Mouse (Mus musculus): ENCODE measurements around the gene Fars2. TPM values are rescaled to one million over a fixed set of nuclear protein-coding genes. Genes with fewer than 3 reads are reported as not detected.

The Fars2 gene
- polyA plus RNA-seq, 1 experiment from 2014 or later, result 32.0 TPM

GRCm38 (mm10) chr13:36480101-36480500 is 362.9 kb downstream of the Fars2 start:
- H3K9me3 ChIP-seq, result no peaks in the 10 kb centered on the region
- H3K4me1 ChIP-seq, result 0 out of 2 replicates have a peak, but pooled peaks cover 4% of the 10 kb centered on the region
- H3K4me2 ChIP-seq (replicated peaks), result no peak overlapping the region
- H3K9ac ChIP-seq, result no peak overlapping the region
- no peaks in the 10 kb centered on the region for H3K27me3 ChIP-seq
- H3K4me3 ChIP-seq, result no peak overlapping the region
- no peak for ATAC-seq (ENCODE audit: insufficient number of reproducible peaks, insufficient read depth, low FRiP score, low TSS enrichment)
- H3K27ac ChIP-seq, result no peak overlapping the region
- H3K36me3 ChIP-seq, result no peaks in the 10 kb centered on the region
- WGBS, result 93% methylated on average over 2 of the region's 2 CpGs

DNA sequence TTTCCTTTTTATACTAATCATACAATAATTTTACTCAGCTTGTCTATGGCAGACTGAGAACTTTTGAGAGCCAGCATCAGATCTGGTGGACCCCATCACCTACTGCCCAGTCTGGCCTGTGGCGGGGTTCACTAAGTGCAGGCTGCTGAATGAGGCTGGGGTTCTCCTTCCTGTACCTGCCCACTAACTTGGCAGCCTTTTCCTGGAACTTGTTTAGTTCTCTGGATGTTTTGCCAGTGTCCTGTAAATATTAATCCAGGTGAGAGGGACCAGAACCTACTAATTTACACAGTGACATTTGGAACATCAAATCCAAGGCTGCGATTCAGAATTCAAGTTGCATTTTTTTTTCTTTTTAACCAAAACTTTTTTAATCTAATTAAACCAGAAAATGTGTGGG is 367.2 kb downstream of the Fars2 start:
- Histone ChIP-seq H3K27ac (no peak overlapping the region), H3K4me2 (replicated peaks) (no peak overlapping the region)
- ATAC-seq (ENCODE audit: insufficient number of reproducible peaks, insufficient read depth, low FRiP score, low TSS enrichment), result no peak

GRCm38 (mm10) chr13:36486756-36487155 is 369.5 kb downstream of the Fars2 start:
- no peaks in the 10 kb centered on the region for H3K36me3 ChIP-seq
- ATAC-seq (ENCODE audit: insufficient number of reproducible peaks, insufficient read depth, low FRiP score, low TSS enrichment), result no peak
- peaks cover 3% of the 10 kb centered on the region; the same call in 1 of the 2 replicates for H3K4me1 ChIP-seq
- no peaks in the 10 kb centered on the region for H3K9me3 ChIP-seq
- H3K4me2 ChIP-seq (replicated peaks), result no peak overlapping the region
- no peak overlapping the region for H3K4me3 ChIP-seq
- 86% methylated on average over 11 of the region's 11 CpGs for WGBS
- no peaks in the 10 kb centered on the region for H3K27me3 ChIP-seq
- H3K27ac ChIP-seq, result no peak overlapping the region
- H3K9ac ChIP-seq, result no peak overlapping the region

More for the DNA sequence above, 367.2 kb downstream of the Fars2 start:
- Histone ChIP-seq H3K27me3 (no peaks in the 10 kb centered on the region), H3K4me1 (no peaks in the 10 kb centered on the region), H3K9ac (no peak overlapping the region), H3K9me3 (no peaks in the 10 kb centered on the region), H3K36me3 (no peaks in the 10 kb centered on the region), H3K4me3 (no peak overlapping the region)
- WGBS, result 93% methylated on average over 2 of the region's 2 CpGs

DNA sequence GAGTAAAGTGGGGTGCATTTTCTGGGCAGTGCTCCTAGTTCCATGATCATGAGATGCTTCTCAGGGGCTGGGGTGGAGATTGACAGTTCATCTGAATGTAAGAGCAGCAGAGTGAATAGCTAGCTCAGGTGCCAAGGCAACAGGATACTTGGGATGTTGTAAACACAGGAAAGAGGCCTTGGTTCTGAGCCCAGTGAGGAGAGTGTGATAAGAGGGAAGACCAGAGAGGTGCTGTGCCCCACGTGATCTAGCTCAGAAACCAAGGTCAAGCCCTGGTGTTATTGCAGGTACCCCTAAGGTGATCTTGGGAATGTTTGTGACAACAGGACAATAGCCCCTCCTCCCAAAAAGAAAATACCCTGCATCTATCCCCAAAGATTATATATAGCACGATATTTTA is 372.2 kb downstream of the Fars2 start:
- Histone ChIP-seq H3K4me1 (peaks cover 3% of the 10 kb centered on the region; the same call in 1 of the 2 replicates), H3K9ac (no peak overlapping the region), H3K27me3 (no peaks in the 10 kb centered on the region), H3K9me3 (no peaks in the 10 kb centered on the region), H3K4me3 (no peak overlapping the region), H3K4me2 (replicated peaks) (no peak overlapping the region), H3K36me3 (no peaks in the 10 kb centered on the region), H3K27ac (no peak overlapping the region)
- no peak for ATAC-seq (ENCODE audit: insufficient number of reproducible peaks, insufficient read depth, low FRiP score, low TSS enrichment)
- WGBS, result 75% methylated on average over 2 of the region's 2 CpGs

GRCm38 (mm10) chr13:36490612-36491011 is 373.4 kb downstream of the Fars2 start:
- H3K27me3 ChIP-seq, result no peaks in the 10 kb centered on the region
- no peaks in the 10 kb centered on the region for H3K36me3 ChIP-seq
- no peak for ATAC-seq (ENCODE audit: insufficient number of reproducible peaks, insufficient read depth, low FRiP score, low TSS enrichment)
- no peak overlapping the region for H3K27ac ChIP-seq
- H3K9me3 ChIP-seq, result no peaks in the 10 kb centered on the region
- no peak overlapping the region for H3K9ac ChIP-seq
- 59% methylated on average over 7 of the region's 7 CpGs for WGBS
- no peak overlapping the region for H3K4me3 ChIP-seq
- peaks cover 3% of the 10 kb centered on the region; the same call in 1 of the 2 replicates for H3K4me1 ChIP-seq
- H3K4me2 ChIP-seq (replicated peaks), result no peak overlapping the region

DNA sequence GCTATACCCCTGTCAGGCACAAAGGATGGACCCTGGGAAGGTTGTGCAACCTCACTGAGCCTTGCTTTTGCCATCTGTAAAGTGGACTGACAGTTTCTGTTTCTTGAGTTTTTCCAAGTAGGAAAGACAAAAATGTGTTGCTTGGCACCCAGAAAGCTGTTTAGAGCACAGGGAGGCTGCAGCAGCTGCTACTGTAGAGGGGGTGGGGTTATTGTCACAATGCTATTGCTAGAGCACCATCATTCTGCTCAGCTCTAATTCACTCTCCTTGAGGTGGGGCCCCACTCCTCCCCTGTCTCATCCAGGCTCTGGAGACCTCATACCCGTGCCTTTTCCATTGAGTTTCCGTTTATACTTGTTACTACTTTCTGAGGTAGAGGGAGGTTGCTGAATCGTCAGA is 375.2 kb downstream of the Fars2 start:
- Histone ChIP-seq H3K36me3 (no peaks in the 10 kb centered on the region), H3K27me3 (no peaks in the 10 kb centered on the region), H3K4me3 (no peak overlapping the region), H3K9ac (no peak overlapping the region), H3K4me2 (replicated peaks) (no peak overlapping the region), H3K27ac (no peak overlapping the region), H3K4me1 (peaks cover 3% of the 10 kb centered on the region; the same call in 1 of the 2 replicates), H3K9me3 (no peaks in the 10 kb centered on the region)
- 76% methylated on average over 3 of the region's 3 CpGs for WGBS
- ATAC-seq (ENCODE audit: insufficient number of reproducible peaks, insufficient read depth, low FRiP score, low TSS enrichment), result no peak

GRCm38 (mm10) chr13:36493294-36493693 is 376.1 kb downstream of the Fars2 start:
- no peaks in the 10 kb centered on the region for H3K36me3 ChIP-seq
- H3K4me1 ChIP-seq, result peaks cover 3% of the 10 kb centered on the region; the same call in 1 of the 2 replicates
- no peak overlapping the region for H3K9ac ChIP-seq
- WGBS, result 74% methylated on average over 2 of the region's 2 CpGs
- no peak overlapping the region for H3K4me2 ChIP-seq (replicated peaks)
- H3K27me3 ChIP-seq, result no peaks in the 10 kb centered on the region
- no peak overlapping the region for H3K27ac ChIP-seq
- H3K4me3 ChIP-seq, result no peak overlapping the region
- ATAC-seq (ENCODE audit: insufficient number of reproducible peaks, insufficient read depth, low FRiP score, low TSS enrichment), result no peak
- H3K9me3 ChIP-seq, result no peaks in the 10 kb centered on the region

- Histone ChIP-seq H3K4me3 (no peak overlapping the region), H3K36me3 (no peaks in the 10 kb centered on the region), H3K4me2 (replicated peaks) (no peak overlapping the region), H3K27ac (no peak overlapping the region), H3K27me3 (no peaks in the 10 kb centered on the region), H3K4me1 (peaks cover 3% of the 10 kb centered on the region; the same call in 1 of the 2 replicates), H3K9me3 (no peaks in the 10 kb centered on the region), H3K9ac (no peak overlapping the region)
- 87% methylated on average over 7 of the region's 7 CpGs for WGBS
- no peak for ATAC-seq (ENCODE audit: insufficient number of reproducible peaks, insufficient read depth, low FRiP score, low TSS enrichment)
These were observed 376.6 kb downstream of the Fars2 start for GRCm38 (mm10) chr13:36493762-36494161.

GRCm38 (mm10) chr13:36495980-36496379 is 378.8 kb downstream of the Fars2 start:
- 80% methylated on average over 2 of the region's 2 CpGs for WGBS
- H3K9me3 ChIP-seq, result no peaks in the 10 kb centered on the region
- no peaks in the 10 kb centered on the region for H3K36me3 ChIP-seq
- H3K4me1 ChIP-seq, result no peaks in the 10 kb centered on the region
- H3K27ac ChIP-seq, result no peak overlapping the region
- H3K4me2 ChIP-seq (replicated peaks), result no peak overlapping the region
- ATAC-seq (ENCODE audit: insufficient number of reproducible peaks, insufficient read depth, low FRiP score, low TSS enrichment), result no peak
- no peaks in the 10 kb centered on the region for H3K27me3 ChIP-seq
- H3K4me3 ChIP-seq, result no peak overlapping the region
- H3K9ac ChIP-seq, result no peak overlapping the region

GRCm38 (mm10) chr13:36497346-36497745 is 380.1 kb downstream of the Fars2 start:
- Histone ChIP-seq H3K27me3 (no peaks in the 10 kb centered on the region), H3K9me3 (no peaks in the 10 kb centered on the region), H3K4me3 (no peak overlapping the region), H3K4me1 (no peaks in the 10 kb centered on the region), H3K4me2 (replicated peaks) (no peak overlapping the region), H3K27ac (no peak overlapping the region), H3K9ac (no peak overlapping the region), H3K36me3 (no peaks in the 10 kb centered on the region)
- ATAC-seq (ENCODE audit: insufficient number of reproducible peaks, insufficient read depth, low FRiP score, low TSS enrichment), result no peak
- WGBS, result 84% methylated on average over 4 of the region's 4 CpGs

DNA sequence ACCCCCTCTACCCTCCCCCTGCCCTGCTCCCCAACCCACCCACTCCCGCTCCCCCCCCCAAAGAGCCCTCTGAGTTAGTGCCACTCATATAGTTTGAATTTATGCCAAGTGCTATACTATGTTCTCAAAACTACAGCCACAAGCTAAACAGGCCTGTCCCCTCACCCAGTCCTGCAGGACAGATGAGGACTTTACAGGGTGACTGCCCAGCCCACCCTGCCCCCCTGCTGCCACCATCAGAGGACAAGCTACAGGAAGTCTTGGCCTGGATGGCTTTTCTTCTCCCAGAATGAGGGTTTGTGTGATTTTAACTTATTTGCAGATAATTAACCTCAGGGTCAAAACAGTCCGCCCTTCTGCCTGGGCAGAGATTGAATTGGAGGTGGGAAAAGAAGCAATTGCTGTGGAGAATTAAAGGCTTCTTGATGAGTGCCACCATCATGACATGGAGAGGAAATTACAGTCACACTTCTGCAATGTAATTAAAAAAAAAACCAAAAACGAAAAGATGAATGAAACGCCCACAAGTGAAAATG is 383.2 kb downstream of the Fars2 start:
- Histone ChIP-seq H3K27me3 (no peaks in the 10 kb centered on the region), H3K4me3 (no peak overlapping the region), H3K36me3 (no peaks in the 10 kb centered on the region), H3K27ac (no peak overlapping the region), H3K4me2 (replicated peaks) (no peak overlapping the region), H3K9ac (no peak overlapping the region), H3K9me3 (no peaks in the 10 kb centered on the region), H3K4me1 (no peaks in the 10 kb centered on the region)
- 64% methylated on average over 4 of the region's 4 CpGs for WGBS
- ATAC-seq (ENCODE audit: insufficient number of reproducible peaks, insufficient read depth, low FRiP score, low TSS enrichment), result no peak

DNA sequence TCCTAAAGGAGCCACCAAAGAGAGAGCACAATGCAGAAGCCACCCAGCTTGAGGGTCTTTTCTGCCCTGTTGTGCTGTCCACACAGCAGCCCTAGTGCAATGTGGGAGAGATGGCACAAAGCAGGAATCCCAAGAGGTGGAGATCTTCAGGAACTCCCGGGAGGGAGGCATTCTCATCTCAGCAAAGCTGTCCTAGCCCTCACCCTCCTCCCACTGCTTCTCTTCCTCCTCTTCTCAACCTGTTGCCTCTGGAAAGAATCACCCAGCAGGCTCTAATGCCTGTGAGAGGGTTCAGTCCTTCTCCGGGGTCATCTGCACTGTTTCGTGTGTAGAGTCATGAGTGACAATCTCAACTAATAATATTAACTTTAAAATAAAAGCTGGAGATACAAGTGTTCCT is 386.3 kb downstream of the Fars2 start:
- no peak for ATAC-seq (ENCODE audit: insufficient number of reproducible peaks, insufficient read depth, low FRiP score, low TSS enrichment)
- Histone ChIP-seq H3K4me3 (no peak overlapping the region), H3K9me3 (no peaks in the 10 kb centered on the region), H3K36me3 (no peaks in the 10 kb centered on the region), H3K27ac (no peak overlapping the region), H3K4me2 (replicated peaks) (no peak overlapping the region), H3K4me1 (no peaks in the 10 kb centered on the region), H3K9ac (no peak overlapping the region), H3K27me3 (no peaks in the 10 kb centered on the region)
- WGBS, result 75% methylated on average over 3 of the region's 3 CpGs

All from embryonic facial prominence, embryonic 12.5 days (tissue).